Mouse (Mus musculus): Measurements from ENCODE around the gene Dgki. TPM values are rescaled to one million over a fixed set of nuclear protein-coding genes. Genes with fewer than 3 reads are reported as not detected.

Dgki gene
- total and polyA plus RNA-seq, 3 experiments = 4.4 to 8.7 (median 7.7) TPM

DNA sequence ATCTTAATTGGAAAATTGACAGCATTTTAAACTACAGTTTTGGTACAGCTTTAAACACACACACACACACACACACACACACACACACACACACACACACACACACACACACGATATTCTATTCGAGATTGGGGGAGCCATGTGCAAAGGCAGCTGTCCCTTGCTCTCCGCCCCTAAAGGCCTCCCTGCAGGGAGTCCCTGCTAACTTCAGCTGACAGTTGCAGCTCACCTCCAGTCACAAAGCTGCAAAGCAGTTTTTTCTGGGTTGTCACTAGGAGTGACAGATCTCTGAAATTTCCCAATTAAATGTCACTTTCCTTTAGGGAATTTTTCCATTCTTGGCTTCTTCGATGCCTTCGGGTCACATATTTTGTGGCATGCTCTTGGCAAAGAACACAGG, 489.5 kb downstream of the Dgki start:
- H3K36me3 ChIP-seq (replicated peaks in 1 of 2; ENCODE audit: control insufficient read depth in 1 of 2, insufficient read depth in 1 of 2, low read length in 1 of 2) = no peaks in the 10 kb centered on the region
- no peak overlapping the region for H3K4me3 ChIP-seq (replicated peaks in 1 of 3; ENCODE audit: low read depth in 2 of 3, low read length in 2 of 3, poor library complexity in 1 of 3)
- TF ChIP-seq EP300 (IDR thresholded peaks at IDR 0.05; ENCODE audit: low read length) = no peak
- TF ChIP-seq MAZ (IDR thresholded peaks at IDR 0.05; ENCODE audit: low read depth, low read length) = no peak
- TF ChIP-seq CTCF (conservative IDR thresholded peaks at IDR 0.05 in 1 of 2, IDR thresholded peaks at IDR 0.05 in 1 of 2; ENCODE audit: low read depth in 2 of 2, low read length in 2 of 2) = no peak
- TF ChIP-seq TBP (conservative IDR thresholded peaks at IDR 0.05; ENCODE audit: low read depth, low read length) = no peak
- no peak for TF ChIP-seq ZNF384 (IDR thresholded peaks at IDR 0.05; ENCODE audit: low read depth, low read length)
- TF ChIP-seq ETS1 (conservative IDR thresholded peaks at IDR 0.05; ENCODE audit: low read depth, low read length) = no peak
- TF ChIP-seq USF2 (conservative IDR thresholded peaks at IDR 0.05; ENCODE audit: low read depth, low read length) = no peak
- TF ChIP-seq GABPA (IDR thresholded peaks at IDR 0.05; ENCODE audit: insufficient replicate concordance, low read depth, low read length) = no peak
- no peak for TF ChIP-seq ZMIZ1 (IDR thresholded peaks at IDR 0.05; ENCODE audit: low read depth, low read length)
- TF ChIP-seq E2F4 (IDR thresholded peaks at IDR 0.05; ENCODE audit: insufficient replicate concordance, low read depth, low read length) = no peak
- no peak for TF ChIP-seq TCF12 (IDR thresholded peaks at IDR 0.05; ENCODE audit: low read depth, low read length)
- TF ChIP-seq SIN3A (IDR thresholded peaks at IDR 0.05; ENCODE audit: low read length) = no peak
- TF ChIP-seq MXI1 (IDR thresholded peaks at IDR 0.05; ENCODE audit: low read depth, low read length) = no peak
- no peak for TF ChIP-seq RCOR1 (conservative IDR thresholded peaks at IDR 0.05; ENCODE audit: low read depth, low read length)
- TF ChIP-seq POLR2A (IDR thresholded peaks at IDR 0.05; ENCODE audit: low read depth, low read length) = no peak
- no peak for TF ChIP-seq RAD21 (IDR thresholded peaks at IDR 0.05; ENCODE audit: low read depth, low read length)
- TF ChIP-seq HCFC1 (IDR thresholded peaks at IDR 0.05; ENCODE audit: low read depth, low read length) = no peak
- TF ChIP-seq ZKSCAN1 (IDR thresholded peaks at IDR 0.05; ENCODE audit: borderline replicate concordance, low read depth, low read length) = no peak
- no peak for TF ChIP-seq MAX (IDR thresholded peaks at IDR 0.05; ENCODE audit: low read length)
- no peak overlapping the region for H3K27ac ChIP-seq (ENCODE audit: insufficient read depth, low read depth)
- H3K4me2 ChIP-seq (ENCODE audit: insufficient read depth, low read depth, poor library complexity, severe bottlenecking) = no peak overlapping the region
- no peak for DNase-seq (ENCODE audit: extremely low read depth)
- no peaks in the 10 kb centered on the region for H3K27me3 ChIP-seq (replicated peaks)
- in situ Hi-C loops (cut with MboI; ENCODE audit: low pct_ligation_motif_present, low pct_unique_long_range_greater_than_20kb, low sequenced_read_pairs) (no loop called here), dilution Hi-C loops (cut with MboI; ENCODE audit: extremely low pct_ligation_motif_present, extremely low pct_unique_long_range_greater_than_20kb, low sequenced_read_pairs) (no loop called here)
- H3K4me1 ChIP-seq (ENCODE audit: control insufficient read depth in 1 of 2, insufficient read depth in 2 of 2) = no peaks in the 10 kb centered on the region
- no peaks in the 10 kb centered on the region for H3K79me2 ChIP-seq (replicated peaks; ENCODE audit: control insufficient read depth, extremely low read depth, insufficient read depth, poor library complexity, severe bottlenecking)
- no peak overlapping the region for H3K9ac ChIP-seq (ENCODE audit: insufficient read depth, low read depth)
- no peaks in the 10 kb centered on the region for H3K9me3 ChIP-seq (replicated peaks; ENCODE audit: low read length)

DNA sequence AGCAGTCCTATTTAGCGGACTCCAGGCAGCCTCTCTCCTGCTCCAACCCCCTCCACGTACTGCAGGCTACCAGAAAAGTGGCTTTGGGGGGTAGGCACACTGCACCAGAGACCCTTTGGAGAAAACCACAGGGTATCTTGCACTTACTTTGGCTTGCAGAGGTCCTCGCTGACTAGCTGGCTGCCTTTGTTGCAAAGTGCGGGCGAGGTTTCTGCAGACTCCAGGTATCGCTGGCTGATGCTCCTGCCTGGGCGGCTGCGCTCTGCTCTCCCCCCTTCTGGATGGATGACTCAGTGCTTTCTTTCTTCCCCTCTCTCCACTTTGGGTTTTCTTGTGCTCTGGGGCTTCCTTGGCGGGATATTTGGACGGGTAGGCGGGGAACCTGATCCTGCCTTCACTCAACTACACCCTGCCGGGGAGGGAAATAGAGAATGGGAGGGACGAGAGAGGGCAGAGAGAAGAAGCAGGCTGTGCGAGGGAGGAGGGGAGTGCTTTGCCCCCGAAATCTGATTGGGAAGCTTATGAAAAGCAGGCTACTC, 490.2 kb downstream of the Dgki start, which contains the start of gene Ptn:
Gene Ptn, minus strand, starts transcription at position 474 of the 539 bp plus-strand sequence.
- Histone ChIP-seq H3K27me3 (replicated peaks) (no peaks in the 10 kb centered on the region), H3K79me2 (replicated peaks; ENCODE audit: control insufficient read depth, extremely low read depth, insufficient read depth, poor library complexity, severe bottlenecking) (no peaks in the 10 kb centered on the region), H3K4me3 (replicated peaks in 1 of 3; ENCODE audit: low read depth in 2 of 3, low read length in 2 of 3, poor library complexity in 1 of 3) (no peak within 1 kb of the TSS), H3K27ac (ENCODE audit: insufficient read depth, low read depth) (no peak within 1 kb of the TSS), H3K4me1 (ENCODE audit: control insufficient read depth in 1 of 2, insufficient read depth in 2 of 2) (no peaks in the 10 kb centered on the region), H3K36me3 (replicated peaks in 1 of 2; ENCODE audit: control insufficient read depth in 1 of 2, insufficient read depth in 1 of 2, low read length in 1 of 2) (no peaks in the 10 kb centered on the region), H3K9ac (ENCODE audit: insufficient read depth, low read depth) (no peak within 1 kb of the TSS), H3K4me2 (ENCODE audit: insufficient read depth, low read depth, poor library complexity, severe bottlenecking) (no peak within 1 kb of the TSS), H3K9me3 (replicated peaks; ENCODE audit: low read length) (no peaks in the 10 kb centered on the region)
- dilution Hi-C loops (cut with MboI; ENCODE audit: extremely low pct_ligation_motif_present, extremely low pct_unique_long_range_greater_than_20kb, low sequenced_read_pairs) (no loop called here), in situ Hi-C loops (cut with MboI; ENCODE audit: low pct_ligation_motif_present, low pct_unique_long_range_greater_than_20kb, low sequenced_read_pairs) (no loop called here)
- DNase-seq (ENCODE audit: extremely low read depth) = no peak
- TF ChIP-seq MEF2A (IDR thresholded peaks at IDR 0.05; ENCODE audit: borderline replicate concordance, low read depth, low read length) (no peak), E2F4 (IDR thresholded peaks at IDR 0.05; ENCODE audit: insufficient replicate concordance, low read depth, low read length) (no peak), JUND (conservative IDR thresholded peaks at IDR 0.05; ENCODE audit: low read depth, low read length) (no peak)

All from CH12.LX (cell line).